Mouse (Mus musculus): Measurements from ENCODE around the gene Dnah10.

DNA sequence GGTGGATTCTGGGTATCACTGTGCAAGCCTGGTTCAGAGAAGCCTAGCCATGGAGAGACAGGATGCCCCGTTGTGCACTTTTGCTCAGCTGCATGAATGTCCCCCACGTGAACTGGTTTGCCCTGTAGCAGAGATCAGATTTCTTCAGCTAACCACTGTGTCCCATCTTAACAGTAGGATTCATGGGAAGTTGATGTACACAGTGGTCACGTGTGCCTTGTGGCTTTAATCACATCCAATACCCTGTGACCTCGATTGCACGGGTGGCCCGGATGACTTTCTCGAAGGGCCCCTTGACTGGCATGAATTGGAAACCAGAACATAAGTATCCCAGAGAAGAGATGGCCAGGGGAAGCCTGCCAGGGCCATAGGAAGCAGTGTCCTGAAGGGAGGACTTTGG lies 67.2 kb downstream of the Dnah10 start:
- TF ChIP-seq CTCF (IDR thresholded peaks at IDR 0.05; ENCODE audit: low read depth, low read length), result no peak
- no peak for TF ChIP-seq POLR2A (IDR thresholded peaks at IDR 0.05; ENCODE audit: extremely low read depth, insufficient read depth, low read length)

Measured in liver, adult 2 months (tissue).